Mouse (Mus musculus) cerebellum, adult 2 months (tissue): Measurements from ENCODE around the gene Plekha8. TPM values are rescaled to one million over a fixed set of nuclear protein-coding genes. Genes with fewer than 3 reads are reported as not detected.

Source experiments
- DNase-seq, 2 experiments: peaks; one replicate each; pipeline ENCODE4 v3.0.0; 2021
- H3K27ac ChIP-seq: fragments of 200-500 bp; 2 replicates; pipeline ENCODE4 v1.5.1; 2012; ENCODE audit warnings: low read length, control low read depth, inconsistent platforms; ENCODE audit not compliant: insufficient read depth
- H3K27me3 ChIP-seq: fragments of 200-500 bp; 2 replicates; pipeline ENCODE4 v1.6.1; 2012; ENCODE audit warnings: inconsistent platforms, mild to moderate bottlenecking, low read length, moderate library complexity; ENCODE audit not compliant: control insufficient read depth, insufficient read depth
- H3K4me1 ChIP-seq: fragments of 200-500 bp; 2 replicates; pipeline ENCODE4 v1.6.1; 2011; ENCODE audit warnings: low read length; ENCODE audit not compliant: control insufficient read depth, insufficient read depth
- H3K4me3 ChIP-seq: fragments of 200-500 bp; replicated peaks from 2 replicates; pipeline ENCODE3; 2011; ENCODE audit warnings: mild to moderate bottlenecking, low read depth, low read length, control low read depth; ENCODE audit not compliant: insufficient read depth
- CTCF ChIP-seq: fragments of 200-500 bp; IDR thresholded peaks from 2 replicates; pipeline ENCODE4 v1.5.1; 2011; ENCODE audit warnings: low read depth, mild to moderate bottlenecking, control low read depth, low read length, moderate library complexity, borderline replicate concordance; ENCODE audit not compliant: insufficient read depth
- POLR2A ChIP-seq: fragments of 200-500 bp; IDR thresholded peaks from 2 replicates; pipeline ENCODE4 v1.6.1; 2011; ENCODE audit warnings: low read length, control low read depth, borderline replicate concordance; ENCODE audit not compliant: insufficient read depth
- WGBS: fragments of 180-500 bp; shearing (Covaris S2); methylation state at CpG from one replicate; pipeline ENCODE4 v1.1.7; 2018; 5-methylcytosine and 5-hydroxymethylcytosine counted together
- polyA plus RNA-seq: library from polyadenylated mRNA; depleted of rRNA; stranded (reverse); fragments of >200 nt; gene quantifications from 2 replicates; pipeline ENCODE4 v1.2.3, GENCODE M21; 2012; rRNA removed

The Plekha8 gene
- polyA plus RNA-seq: 11.8 and 12.1 TPM in 2 replicates

DNA sequence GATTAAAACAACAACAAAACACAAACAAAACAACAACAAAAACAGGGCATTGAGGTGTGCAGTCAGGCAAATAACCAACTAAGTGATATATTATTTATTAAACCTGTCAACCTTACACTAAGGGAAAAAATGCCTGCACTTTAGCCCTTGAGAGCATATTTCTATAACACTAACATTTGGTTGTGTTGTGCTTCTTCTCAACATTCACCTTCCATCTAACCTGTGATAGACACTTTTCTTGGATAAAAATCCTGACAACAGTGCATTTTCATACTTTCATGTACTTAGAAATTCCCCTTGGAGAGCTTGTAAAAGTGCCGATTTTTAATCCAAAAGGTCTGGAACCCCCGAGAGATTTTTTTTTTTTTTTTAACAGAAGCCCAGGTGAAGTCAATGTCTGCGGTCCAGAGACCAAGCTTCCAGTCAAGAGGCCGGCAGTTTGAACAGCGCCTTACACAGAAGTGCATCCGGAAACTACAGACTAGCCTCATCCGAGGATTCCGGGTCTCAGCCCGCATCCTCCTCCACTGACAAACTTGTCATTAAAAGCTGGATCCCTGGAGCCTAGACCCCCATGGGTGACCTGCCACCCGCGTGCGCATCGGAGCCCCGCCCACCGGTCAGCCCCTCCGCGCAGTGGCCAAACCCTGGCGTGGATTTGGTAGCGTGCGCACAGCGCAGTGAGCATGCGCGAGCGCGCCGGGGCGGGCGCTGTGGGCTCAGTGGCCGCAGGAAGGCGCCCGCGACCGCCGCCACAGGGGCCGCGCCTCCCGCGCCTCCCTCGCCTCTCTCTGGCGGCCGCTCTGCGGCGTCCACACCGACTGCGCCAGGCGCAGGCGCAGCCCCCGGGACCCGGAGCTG lies at the start of gene Plekha8:
Plekha8 (plus strand) TSS at position 643 of the 861 bp plus-strand sequence.
- DNase-seq: peak; percentile 94
- no peaks in the 10 kb centered on the region for H3K27me3 ChIP-seq
- WGBS: under 1% methylated on average over 49 of the region's 49 CpGs

DNA sequence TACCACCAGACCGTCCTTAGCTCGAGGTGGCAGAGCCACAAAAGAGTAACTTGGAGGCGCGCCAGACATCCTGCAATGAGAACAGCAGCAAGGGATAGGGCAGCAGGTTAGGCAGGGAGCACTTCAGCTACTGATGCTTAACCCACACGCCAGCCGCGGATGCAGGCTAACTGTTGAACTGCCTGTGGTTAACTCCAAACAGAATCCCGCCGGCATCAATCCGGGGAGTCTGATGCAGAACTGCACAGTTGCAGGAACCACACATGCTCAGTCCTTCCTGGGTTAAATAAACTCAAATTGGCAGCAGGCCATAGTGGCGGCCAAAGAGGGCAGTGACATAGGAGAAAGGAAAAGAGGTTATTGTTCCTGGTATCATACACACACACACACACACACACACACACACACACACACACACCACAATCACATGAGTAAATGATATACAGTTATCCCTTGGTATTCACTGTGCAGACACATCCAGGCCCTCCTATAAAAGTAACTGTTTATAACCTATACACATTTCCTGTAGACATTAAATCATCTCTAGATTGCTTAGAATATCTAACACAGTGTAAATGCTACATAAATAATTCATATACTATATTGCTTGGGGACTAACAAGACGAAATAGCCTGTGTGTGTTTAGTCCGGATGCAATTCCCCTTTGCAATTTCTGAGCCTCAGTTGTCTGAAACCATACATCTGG lies 46.4 kb upstream of the Plekha8 start:
- TF ChIP-seq POLR2A (no peak), CTCF (no peak)
- peak; percentile 75 to 78 for DNase-seq
- Histone ChIP-seq H3K27me3 (no peaks in the 10 kb centered on the region), H3K4me3 (no peak overlapping the region), H3K4me1 (peaks cover 27% of the 10 kb centered on the region), H3K27ac (peak overlapping the region; percentile 63)
- 26% methylated on average over 13 of the region's 13 CpGs for WGBS

More for the DNA sequence above, at the start of gene Plekha8:
- Histone ChIP-seq H3K4me3 (peak within 1 kb of the TSS; percentile 94), H3K27ac (peak within 1 kb of the TSS; percentile 34), H3K4me1 (peaks cover 9% of the 10 kb centered on the region)
- TF ChIP-seq POLR2A (peak; percentile 26; the same call in 1 of the 2 replicates), CTCF (no peak)

DNA sequence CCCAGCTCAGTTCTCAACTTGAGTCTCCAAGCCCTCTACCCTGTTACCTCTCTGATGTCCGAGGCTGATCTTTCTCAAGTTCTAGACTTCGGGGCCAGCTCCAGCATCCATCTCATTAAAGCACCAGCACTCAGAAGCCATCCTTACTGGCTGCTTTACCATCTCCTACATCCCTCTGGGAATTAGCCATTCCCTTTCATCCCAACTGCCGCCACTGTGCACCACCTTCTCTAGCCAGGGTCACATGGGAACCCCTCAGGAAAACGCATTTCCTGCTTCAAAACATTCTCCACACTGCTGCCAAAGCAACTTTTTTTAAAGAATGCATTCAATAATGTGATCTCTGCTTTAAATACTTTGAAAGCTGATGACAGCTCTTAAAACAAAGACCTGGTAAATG lies 45.6 kb upstream of the Plekha8 start:
- 55% methylated on average over 4 of the region's 4 CpGs for WGBS
- no peak for DNase-seq
- peaks cover 34% of the 10 kb centered on the region for H3K4me1 ChIP-seq
- H3K27me3 ChIP-seq: no peaks in the 10 kb centered on the region
- peak overlapping the region; percentile 16; the same call in 1 of the 2 replicates for H3K27ac ChIP-seq
- H3K4me3 ChIP-seq: no peak overlapping the region
- TF ChIP-seq CTCF (no peak), POLR2A (no peak)

DNA sequence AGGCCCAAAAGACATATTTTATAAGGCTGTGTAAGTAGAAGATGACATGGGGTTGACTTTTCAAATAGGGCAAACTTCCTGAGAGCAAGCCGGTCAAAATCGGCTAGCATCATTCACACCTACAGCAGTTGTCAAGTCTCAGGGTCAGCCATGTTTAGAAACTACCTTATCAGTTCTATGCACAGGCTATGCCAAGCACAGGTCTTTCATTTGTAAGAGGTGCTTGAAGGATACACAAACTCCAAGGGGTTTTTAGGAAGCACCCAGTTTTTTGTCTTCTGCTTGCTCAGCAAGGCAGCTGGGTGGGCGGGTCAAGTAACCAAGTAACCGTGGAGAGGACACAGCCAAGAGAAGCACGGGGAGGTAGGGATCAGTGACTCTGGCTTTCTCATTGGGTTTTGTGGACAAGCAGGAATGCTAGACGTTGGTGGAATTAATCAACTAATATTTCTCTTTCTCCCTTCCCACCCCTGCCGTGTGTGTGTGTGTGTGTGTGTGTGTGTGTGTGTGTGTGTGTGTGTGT lies 44.0 kb upstream of the Plekha8 start:
- no peak overlapping the region for H3K27ac ChIP-seq
- TF ChIP-seq POLR2A: no peak
- no peak for TF ChIP-seq CTCF
- peaks cover 42% of the 10 kb centered on the region for H3K4me1 ChIP-seq
- no peak overlapping the region for H3K4me3 ChIP-seq
- no peak for DNase-seq
- WGBS: 42% methylated on average over 7 of the region's 7 CpGs
- no peaks in the 10 kb centered on the region for H3K27me3 ChIP-seq

DNA sequence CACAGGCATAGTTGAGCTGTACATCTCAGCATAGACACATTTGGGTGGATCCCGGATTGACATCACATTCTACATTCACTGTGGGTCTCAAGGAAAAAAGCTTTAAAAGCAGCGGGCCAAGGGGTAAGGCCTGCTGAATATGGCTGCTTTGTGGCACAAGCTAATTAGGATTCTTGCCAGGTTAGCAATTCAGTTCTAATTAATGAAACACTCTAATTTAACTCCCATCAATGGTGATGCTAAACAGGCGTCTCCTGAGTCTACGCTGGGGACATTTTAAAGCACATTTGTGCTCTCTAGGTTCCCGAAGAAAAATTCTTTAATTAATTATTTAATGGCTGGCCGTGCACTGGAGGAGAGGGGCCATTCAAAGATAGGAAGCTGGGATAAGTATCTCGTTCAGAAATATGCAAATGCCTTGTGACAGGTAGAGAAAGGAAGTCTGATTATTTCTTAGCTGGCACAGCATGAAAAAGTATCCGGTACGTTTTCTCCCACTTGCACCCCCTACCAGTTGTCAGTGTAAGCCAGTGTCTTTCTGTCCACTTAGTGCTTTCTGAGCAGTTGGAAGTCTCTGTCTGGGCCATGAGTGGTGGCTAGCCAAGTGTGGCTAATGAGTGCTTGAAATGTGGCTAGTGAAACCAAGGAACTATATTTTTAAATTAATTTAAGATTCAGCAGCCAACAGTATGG lies 42.0 kb upstream of the Plekha8 start:
- H3K27me3 ChIP-seq: no peaks in the 10 kb centered on the region
- peaks cover 50% of the 10 kb centered on the region for H3K4me1 ChIP-seq
- no peak for DNase-seq
- 16% methylated on average over 9 of the region's 9 CpGs for WGBS
- H3K27ac ChIP-seq: peak overlapping the region; percentile 66
- no peak overlapping the region for H3K4me3 ChIP-seq
- TF ChIP-seq CTCF (no peak), POLR2A (no peak)

DNA sequence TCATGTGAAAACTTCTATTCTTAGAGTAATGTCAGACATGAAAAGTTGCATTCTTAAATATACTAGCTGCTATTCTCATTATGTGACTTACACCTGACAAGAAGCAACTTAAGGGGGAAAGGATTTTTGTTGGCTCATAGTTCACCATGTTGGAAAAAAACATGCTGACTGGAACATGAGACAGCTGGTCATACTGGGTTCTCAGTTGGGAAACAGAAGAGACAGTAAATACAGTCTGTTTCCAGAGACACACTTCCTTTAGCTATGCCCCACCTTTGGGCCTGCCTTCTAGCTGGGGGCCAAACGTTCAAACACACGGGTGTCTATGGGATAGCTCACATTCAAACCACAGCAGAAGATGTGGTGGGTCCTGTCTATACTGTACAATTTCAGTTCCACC lies 41.3 kb upstream of the Plekha8 start:
- WGBS: 2% methylated on average over 2 of the region's 2 CpGs
- DNase-seq: peak in 1 of 2 experiments; percentile 71
- Histone ChIP-seq H3K4me3 (no peak overlapping the region), H3K4me1 (peaks cover 50% of the 10 kb centered on the region), H3K27ac (peak overlapping the region; percentile 74), H3K27me3 (no peaks in the 10 kb centered on the region)
- TF ChIP-seq CTCF (0 out of 2 replicates have a peak, but pooled peaks have one; percentile 3), POLR2A (no peak)
